Mouse (Mus musculus): Measurements from ENCODE around the gene Cox7a2l.

The Cox7a2l gene

GRCm38 (mm10) chr17:83526624-83527532, 9.7 kb upstream of the Cox7a2l start:
- DNase-seq (ENCODE audit: low read depth), result peak; percentile 34

GRCm38 (mm10) chr17:83526091-83526561, 9.0 kb upstream of the Cox7a2l start:
- DNase-seq (ENCODE audit: low read depth), result no peak

DNA sequence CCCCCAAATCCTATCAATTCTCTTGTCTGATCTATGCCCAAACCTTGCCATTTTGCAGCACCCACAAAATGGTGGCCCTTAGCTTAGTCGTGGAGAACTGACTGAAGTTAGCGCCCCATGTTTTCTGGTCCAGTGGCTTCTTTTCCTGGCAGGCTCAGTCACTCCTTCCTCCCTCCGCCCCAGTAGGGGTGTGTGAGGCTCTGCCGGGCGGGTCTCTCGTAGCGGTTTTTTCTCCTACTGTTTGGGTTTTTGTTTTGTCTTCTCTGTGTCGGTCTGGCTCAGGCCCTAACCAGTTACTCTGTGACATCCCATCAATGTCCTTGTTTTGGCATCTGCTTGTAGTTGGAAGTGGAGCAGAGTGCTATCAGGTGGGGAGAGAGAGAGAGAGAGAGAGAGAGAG, 8.5 kb upstream of the Cox7a2l start:
- DNase-seq (ENCODE audit: low read depth), result no peak

- no peak for DNase-seq (ENCODE audit: low read depth)
Observed at GRCm38 (mm10) chr17:83524753-83525152, 7.6 kb upstream of the Cox7a2l start.

DNA sequence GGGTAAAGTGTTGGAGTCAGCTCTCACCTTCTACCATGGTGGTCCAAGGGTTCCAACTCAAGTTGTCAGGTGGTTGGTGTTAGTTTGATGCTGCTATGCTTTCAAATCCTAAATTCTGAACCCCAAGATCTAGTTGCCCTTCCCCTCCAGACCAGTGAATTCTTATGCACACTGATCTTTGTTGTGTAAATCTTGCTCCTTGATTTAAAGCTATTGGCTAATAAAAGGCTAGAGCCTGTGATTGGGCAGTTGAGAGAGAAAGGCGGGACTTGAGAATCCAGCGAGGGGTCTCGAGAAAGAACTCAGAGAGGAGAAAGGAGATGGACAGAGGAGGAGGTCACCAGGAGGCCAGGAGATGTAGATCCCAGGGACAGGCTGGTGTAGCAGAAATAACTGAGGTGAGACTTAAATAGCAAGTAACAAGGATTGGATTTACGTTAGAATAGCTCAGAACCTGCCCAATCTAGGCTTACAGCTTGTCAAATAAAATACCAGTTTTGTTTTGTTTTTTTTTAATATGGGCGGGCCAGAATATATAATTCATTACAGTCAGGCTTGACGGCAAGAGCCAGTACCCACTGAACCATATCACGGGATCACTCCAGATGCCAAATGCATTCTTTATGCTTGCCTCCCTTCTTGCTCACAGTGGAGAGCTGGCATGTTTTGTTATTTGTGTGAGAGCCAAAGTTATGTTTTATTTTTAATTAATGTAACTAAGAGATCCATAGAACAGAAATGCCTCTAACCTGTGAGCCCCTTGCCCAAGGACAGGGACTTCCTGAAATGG, 5.7 kb upstream of the Cox7a2l start:
- DNase-seq (ENCODE audit: low read depth), result no peak

DNA sequence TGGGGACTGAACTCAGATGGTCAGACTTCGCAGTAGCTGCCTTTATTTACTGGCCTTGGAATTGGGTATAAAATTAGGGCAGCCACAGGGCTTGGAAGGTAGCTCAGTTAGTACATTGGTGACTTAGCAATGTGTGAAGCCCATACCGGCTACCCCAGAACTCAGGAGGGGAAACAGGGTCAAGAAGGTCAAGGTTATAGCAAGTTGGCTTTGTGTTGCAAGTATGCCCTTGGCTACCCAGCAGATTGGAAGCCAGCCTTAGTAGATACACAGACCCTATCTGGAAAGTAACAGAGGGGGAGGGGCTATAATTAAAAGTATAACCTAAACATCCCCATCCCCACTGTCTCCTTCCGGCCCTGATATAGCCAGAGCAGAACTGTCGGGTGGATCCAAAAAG, 4.8 kb upstream of the Cox7a2l start:
- DNase-seq (ENCODE audit: low read depth), result no peak

GRCm38 (mm10) chr17:83514213-83514701, 2.9 kb downstream of the Cox7a2l start:
- peak; percentile 92 for DNase-seq (ENCODE audit: low read depth)

DNA sequence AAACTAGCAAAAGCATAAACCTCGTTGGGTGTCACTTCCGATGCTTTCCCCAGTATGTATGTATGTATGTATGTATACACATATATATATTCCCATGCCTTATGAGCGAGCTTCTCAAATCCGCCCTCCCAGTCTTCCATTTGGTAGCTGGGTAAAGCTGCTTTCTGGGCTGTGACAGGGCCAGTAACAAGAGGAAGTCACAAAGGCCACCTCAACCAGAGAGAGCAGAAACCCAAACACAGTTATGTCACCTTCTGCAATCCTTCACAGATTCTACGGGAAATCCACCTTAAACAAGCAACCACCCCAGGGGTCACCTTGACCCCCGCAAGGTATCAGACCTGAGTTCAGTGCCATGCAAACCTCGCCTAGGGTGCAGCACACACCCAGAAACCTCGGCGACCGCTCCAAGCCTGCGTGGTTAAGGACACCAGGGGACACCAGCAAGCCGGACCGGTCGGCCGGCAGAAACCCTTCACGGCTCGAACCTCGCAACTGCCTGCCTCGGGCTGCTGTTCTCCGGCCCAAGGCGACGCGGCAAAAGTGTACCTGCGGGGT, 3.4 kb downstream of the Cox7a2l start:
- DNase-seq (ENCODE audit: low read depth), result peak; percentile 15

DNA sequence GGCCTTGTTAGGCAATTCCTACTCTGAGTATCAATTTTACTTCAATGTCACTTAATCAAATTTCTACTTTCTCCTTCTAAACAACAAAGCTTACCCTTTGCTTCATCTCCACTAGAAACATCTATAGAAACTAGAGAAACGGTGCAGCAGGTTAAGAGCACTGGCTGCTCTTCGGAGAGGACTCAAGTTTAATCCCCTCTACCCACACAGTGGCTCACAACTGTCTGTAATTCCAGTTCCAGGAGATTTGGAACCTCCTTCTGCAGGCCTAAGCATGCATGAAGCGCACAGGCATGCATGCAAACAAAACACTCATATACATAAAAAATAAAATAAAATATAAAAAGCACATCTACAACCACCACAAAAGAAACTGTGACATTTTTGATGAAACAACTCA, 5.0 kb downstream of the Cox7a2l start:
- DNase-seq (ENCODE audit: low read depth), result no peak

GRCm38 (mm10) chr17:83503693-83504092, 13.4 kb downstream of the Cox7a2l start:
- no peak for DNase-seq (ENCODE audit: low read depth)

DNA sequence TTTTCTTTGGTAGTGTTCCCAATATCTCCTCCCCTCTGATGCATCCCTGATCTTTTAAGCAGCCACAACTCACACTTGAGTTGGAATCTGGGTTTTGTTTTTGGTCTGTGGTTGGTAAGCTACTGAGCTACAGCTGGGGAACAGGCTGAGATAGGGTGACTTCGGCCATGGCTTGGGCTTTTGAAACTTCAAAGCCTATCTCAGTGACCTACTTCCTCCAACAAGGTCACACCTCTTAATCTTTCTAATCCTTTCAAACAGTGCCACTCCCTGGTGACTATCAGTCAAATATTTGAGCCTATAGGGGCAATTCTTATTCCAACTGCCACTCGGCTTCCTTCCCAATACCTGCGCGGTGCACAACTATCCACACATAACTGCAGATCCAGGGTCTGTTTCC, 17.4 kb downstream of the Cox7a2l start:
- no peak for DNase-seq (ENCODE audit: low read depth)

DNA sequence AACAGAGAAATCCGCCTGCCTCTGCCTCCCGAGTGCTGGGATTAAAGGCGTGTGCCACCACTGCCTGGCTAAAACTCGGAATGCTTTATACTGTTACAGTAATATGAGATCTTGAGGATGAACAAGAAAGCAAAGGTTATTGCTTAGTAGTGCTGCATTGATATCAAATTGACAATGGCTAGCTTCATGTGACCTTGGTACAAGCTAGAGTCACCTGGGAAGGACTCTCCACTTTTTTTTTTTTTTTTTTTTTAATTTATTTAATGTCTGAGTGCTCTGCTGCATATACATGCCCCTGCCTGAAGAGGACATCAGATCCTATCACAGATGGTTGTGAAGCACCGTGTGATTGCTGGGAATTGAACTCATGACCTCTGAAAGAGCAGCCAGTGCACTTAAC, 18.2 kb downstream of the Cox7a2l start:
- no peak for DNase-seq (ENCODE audit: low read depth)

DNA sequence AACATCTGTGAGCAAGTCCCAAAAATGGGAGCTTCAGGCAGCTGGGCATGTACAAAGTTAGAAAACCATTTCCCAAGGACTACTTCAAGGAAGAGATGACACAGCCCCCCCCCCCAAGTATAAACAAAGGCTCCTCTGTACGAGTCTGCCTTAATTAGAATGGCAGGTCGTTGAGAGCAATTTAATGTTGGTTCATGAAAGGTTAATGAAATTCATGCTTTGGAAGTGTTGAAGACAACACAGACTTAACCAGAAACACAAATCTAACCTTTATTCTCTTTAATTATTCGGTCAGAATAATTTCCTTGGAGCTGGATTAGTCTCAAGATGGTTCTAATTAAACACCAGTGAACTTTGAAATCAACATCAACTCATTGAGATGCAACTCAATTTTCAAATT, 29.4 kb downstream of the Cox7a2l start:
- DNase-seq (ENCODE audit: low read depth), result no peak

GRCm38 (mm10) chr17:83483784-83484183, 33.3 kb downstream of the Cox7a2l start:
- DNase-seq (ENCODE audit: low read depth), result no peak

DNA sequence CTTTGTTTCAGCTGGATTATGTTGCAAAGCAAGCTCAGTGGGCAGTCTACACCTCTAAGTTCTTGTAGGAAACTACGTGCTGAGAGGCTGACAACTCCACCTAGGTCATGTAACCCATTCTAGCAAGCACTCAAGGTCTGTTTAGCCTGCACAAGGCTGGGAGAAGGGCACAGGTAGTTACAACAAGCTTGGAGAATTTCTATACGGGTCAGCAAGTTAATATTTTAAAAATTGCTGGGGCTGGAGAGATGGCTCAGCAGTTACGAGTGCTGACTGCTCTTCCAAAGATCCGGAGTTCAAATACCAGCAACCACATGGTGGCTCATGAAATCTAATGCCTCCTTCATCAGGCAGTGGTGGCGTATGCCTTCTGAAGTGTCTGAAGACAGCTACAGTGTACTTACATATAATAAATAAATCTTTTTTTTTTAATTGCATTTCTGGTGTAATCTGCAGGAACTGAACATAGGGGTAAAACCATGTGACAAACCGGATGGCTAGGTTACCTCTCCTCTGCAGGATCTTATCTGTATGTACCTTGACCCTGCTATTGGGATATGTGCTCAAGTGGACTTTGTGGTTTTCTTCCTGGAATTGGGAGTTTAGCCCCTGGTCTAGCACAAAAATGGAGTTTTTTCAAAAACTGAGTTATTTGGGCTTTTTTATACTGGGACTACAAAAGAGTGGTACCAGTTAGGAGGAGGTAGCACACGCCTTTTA, 34.2 kb downstream of the Cox7a2l start:
- no peak for DNase-seq (ENCODE audit: low read depth)

GRCm38 (mm10) chr17:83481551-83481950, 35.6 kb downstream of the Cox7a2l start:
- DNase-seq (ENCODE audit: low read depth), result no peak

GRCm38 (mm10) chr17:83477089-83477488, 40.0 kb downstream of the Cox7a2l start:
- DNase-seq (ENCODE audit: low read depth), result no peak

DNA sequence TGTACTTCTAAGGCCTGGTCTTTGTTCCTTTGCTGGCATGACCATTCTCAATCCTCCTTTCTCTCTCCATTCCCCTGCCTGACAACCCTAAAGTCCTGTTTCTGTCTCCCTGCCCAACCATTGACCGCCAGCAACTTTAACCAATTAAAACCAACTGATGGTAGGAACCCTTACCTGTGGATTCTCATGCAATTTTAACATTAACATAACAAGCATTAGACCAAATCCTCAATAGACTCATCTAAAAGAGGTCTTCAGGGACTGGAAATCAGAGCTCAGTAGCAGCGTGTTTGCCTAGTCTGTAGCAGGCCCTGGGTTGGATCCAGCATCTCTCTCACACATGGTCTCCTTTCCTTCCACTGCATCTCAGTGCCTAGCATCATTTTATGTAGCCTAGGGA, 47.5 kb downstream of the Cox7a2l start:
- no peak for DNase-seq (ENCODE audit: low read depth)

- no peak for DNase-seq (ENCODE audit: low read depth)
Observed at GRCm38 (mm10) chr17:83466697-83467251, 50.4 kb downstream of the Cox7a2l start.

DNA sequence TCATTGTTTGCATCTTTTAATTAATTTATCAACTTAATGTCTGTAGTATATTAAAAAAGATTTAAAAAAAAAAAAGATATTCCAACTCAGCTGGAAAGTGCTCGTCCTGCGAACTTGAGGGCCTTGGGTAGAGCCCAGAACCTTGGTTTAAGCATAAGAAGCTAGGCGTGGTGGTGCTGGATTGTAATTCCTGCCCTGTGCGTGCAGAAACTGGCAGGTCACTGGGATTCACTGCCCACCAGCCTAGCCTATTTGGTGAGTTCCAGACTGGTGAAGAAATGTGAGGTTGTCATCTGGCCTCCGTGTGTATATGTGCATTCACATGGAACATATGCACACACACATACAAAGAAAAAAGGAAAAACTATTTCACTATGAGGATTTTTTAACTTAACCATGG, 51.2 kb downstream of the Cox7a2l start:
- DNase-seq (ENCODE audit: low read depth), result no peak

GRCm38 (mm10) chr17:83457271-83457670, 59.9 kb downstream of the Cox7a2l start:
- peak; percentile 11 for DNase-seq (ENCODE audit: low read depth)

DNA sequence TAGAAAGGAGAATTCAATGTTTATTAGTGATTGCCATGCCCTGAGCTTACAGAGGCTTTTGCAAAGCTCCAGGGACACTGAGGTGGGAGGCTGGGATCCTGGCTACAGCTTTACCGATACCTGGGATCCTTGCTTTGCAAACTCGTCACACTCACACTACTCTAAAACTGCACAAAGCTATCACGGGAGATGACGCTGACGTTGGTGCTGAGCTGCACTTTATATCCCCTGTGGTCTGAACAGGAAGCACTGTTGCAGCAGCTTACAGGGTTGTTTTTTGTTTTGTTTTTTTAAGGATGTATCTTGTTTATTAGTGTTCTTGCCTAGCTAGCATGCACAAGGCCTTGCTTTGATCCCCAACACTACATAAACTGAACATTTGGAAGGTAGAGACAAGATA, 63.5 kb downstream of the Cox7a2l start:
- DNase-seq (ENCODE audit: low read depth), result no peak
